Mouse (Mus musculus): Measurements from ENCODE around the gene Gm49450.
A peak's percentile ranks its signal among the peaks of the same experiment; 100 is the strongest.

Gm49450 gene

DNA sequence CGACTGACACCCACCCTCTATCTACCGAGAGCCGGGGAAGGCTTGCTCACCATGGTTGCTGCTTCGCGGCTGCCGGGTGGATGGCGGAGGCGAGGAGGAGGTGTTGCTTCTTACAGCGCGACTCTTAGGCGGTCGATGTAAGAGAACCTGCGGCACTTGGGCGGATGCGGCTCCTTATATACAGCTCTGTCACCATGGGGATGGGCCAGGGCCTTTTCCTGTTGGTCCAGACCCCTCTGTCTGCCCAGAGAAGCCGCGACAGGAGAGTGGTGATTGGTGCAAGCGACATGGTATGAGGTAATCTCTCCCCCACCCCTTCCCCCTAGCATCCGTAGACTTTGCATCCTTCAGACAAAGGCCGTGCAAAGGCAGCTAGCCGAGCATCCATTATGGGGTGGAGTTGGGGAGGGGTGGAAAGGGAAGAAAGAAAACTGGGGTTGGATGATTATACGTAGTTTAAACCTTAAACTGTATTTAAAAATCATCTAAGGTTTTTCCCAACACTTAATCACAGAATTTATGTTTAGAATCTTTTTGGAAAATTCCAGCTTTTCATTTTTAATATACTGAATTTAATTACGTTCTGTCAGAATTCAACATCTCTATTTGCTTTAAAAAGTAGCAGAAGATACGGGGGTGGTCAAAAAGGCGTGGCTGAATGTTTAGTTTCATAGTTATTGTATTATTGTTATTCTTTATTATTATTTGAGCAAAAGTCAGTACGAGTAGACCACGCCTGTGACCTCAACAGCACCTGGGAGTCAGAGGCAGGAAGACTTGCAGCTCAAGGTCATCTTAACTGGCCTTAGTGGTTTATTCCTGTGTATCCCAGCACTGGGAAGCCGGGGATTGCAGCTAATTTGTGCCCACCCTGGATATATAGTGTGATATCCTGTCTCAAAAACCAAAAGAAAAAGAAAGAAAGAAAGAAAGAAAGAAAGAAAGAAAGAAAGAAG lies at the start of gene Gm49450, which contains the start of gene Tuba1a:
Gm49450 (minus strand) TSS at position 151 of the 956 bp plus-strand sequence.
Tuba1a (minus strand) TSS at position 303 of the 956 bp plus-strand sequence.
- DNase-seq = peak; percentile 94 to 97

DNA sequence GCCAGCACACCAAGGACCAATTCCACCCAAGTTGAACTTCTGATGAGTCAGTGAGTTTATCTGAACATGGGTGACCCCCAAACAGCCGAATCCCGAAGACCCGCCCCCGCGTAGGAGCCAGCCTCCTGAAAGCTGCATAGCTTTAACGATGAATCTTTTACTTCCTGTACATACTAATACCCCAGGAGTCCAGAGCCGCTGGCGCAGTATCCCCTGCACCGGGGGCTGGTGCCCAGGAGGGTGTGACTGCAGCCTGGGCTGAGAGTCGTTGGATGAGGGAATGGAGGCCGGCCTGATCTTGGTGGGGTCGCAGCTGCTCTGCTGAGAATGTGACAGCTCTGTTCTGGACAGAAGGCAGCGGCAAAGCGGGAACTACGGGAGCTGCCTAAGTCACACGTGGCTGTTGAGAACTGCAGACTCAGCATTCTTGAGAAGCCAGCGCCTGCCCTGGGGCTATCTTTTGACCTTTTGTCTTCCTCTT lies 48.1 kb upstream of the Gm49450 start:
- DNase-seq = peak in 1 of 2 experiments; percentile 57

GRCm38 (mm10) chr15:99000535-99001283 lies 47.4 kb upstream of the Gm49450 start:
- peak in 1 of 2 experiments; percentile 68 for DNase-seq

DNA sequence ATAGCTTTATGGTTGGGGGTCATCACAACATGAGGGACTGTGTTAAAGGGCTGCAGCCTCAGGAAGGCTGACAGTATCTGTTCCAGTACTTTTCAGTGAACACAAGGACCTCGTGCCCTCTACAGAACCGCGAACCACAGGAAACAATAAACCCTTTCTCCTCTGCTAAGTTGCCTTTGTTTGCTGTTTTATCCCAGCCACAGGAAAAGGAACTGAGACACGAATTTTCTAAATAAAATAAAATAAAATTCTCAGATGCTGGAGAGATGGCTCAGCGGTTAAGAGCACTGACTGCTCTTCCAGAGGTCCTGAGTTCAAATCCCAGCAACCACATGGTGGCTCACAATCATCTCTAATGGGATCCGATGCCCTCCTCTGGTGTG lies 45.4 kb upstream of the Gm49450 start:
- DNase-seq = no peak

DNA sequence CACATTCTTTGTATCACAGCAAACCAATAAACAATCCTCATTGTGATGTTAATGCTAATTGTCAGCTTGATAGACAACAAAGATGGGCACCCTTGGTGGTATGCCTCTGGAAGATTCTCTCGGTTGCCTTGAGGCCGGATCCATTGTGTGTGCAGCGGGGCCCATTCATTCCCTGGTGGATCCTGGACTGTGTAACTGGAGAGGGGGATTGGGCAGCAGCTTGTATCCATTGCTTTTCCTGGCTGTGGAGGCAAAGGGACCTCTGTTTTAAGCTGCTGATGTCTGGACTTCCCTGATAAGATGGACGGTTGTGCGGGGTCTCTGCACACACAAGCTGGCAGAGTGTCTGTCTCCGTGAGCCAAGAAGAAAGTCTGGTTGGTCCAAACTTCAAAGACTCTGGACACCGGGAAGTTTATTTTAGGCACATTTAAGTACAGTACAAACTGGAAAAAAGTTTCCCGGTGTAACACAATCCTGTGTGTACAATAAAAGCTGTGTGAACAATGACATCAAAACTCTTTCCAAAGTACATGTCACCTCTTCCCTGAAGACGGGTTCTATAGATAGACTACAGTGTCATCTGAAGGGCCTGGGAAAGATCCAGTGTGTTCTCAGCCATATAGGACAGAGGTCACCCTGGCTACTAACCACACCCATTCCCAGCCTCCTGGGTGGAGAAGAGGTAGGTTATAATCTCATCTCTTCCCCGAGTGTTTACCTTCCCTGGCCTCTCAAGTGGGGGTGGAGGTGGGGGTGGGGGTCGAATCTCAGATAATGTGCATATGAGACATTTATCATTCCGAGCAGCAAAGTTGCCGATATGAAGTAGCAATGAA lies 44.8 kb upstream of the Gm49450 start:
- no peak for DNase-seq

DNA sequence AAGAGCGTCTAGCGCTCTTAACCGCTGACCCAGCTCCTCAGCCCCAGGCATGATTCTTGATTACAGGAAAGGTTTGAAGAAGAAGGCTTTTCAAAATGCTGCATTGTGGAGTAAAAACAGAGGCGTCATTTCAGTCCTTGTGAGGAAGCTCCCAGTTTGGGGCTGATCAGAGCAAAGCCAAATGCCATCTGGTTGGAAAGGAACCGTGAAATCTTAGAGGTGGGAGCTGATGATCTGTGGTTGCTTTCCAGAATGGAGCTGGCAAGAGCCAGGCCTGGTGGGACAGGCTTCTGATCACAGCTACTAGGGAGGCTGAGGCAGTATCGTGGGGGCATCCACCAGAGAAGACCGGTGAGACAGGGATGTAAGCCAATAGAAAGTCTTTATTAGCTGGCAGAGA lies 43.5 kb upstream of the Gm49450 start:
- DNase-seq = no peak

DNA sequence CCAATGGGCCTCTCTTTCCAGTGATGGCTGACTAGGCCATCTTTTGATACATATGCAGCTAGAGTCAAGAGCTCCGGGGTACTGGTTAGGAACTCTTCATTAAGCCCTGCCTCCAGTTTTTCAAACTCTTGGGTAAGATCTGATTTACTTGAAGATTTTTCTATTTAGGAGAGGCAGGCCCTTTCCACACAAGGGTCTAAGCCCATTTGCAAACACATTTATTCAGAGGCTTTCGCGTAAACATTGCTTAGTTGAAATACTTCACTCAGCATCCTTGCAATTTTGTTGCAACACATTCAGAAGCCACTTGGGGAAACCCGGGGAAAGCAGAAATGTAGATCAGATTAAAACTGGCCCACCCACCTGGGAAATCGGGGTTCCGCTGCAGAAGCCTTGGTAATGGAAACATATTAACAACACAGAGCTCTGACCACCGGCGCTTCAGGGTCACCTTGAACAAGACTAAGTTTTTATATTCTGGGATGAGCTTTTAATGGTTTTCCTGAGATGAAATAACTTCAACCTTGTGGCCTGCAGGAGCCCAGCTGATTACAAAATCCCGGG lies 41.7 kb upstream of the Gm49450 start:
- no peak for DNase-seq

DNA sequence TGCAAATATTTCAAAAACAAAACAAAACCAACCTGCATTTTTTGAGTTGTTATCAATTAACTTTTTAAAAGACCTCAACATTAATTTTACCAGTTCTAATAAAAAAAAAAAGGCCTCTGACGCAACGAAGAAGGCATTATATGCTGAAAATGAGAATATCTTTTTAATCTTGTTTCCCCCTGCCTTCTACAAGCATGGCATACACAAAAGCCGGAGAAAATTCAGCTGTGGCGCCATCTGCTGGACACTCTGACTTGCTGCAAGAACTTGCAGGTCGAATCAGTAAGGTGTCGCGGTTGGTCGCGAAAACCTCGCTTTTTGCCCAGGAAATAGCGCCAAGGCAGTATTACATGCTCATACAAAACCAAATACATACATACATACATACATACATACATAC lies 40.5 kb upstream of the Gm49450 start:
- peak; percentile 88 to 90 for DNase-seq

- peak; percentile 97 to 98 for DNase-seq
These were observed 39.9 kb upstream of the Gm49450 start for GRCm38 (mm10) chr15:98993093-98993793.

GRCm38 (mm10) chr15:98992086-98992912 lies 38.9 kb upstream of the Gm49450 start:
- peak; percentile 54 to 66 for DNase-seq

DNA sequence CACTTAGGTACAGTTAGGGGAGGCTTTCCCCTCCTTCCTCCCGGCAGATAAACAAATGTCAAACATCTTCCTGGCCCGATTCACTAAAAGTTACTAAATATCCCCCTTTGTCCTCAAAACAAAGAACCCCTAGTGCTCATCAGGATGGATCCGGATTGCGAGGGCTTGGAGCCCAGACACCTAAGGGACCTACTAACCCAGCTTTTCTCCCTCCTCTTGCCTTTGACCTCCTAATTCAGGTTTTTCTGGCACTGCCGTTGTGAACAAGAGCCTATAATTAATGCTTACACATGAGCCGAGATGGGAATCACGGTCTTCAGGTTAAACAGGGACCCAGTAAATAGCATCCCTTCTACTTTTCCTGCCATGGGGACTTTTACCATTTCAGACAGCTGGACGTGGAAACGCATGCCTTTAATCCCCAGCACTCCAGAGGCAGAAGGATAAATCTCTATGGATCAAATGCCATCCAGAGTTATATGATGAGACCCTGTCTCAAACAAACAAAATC lies 38.2 kb upstream of the Gm49450 start:
- no peak for DNase-seq

DNA sequence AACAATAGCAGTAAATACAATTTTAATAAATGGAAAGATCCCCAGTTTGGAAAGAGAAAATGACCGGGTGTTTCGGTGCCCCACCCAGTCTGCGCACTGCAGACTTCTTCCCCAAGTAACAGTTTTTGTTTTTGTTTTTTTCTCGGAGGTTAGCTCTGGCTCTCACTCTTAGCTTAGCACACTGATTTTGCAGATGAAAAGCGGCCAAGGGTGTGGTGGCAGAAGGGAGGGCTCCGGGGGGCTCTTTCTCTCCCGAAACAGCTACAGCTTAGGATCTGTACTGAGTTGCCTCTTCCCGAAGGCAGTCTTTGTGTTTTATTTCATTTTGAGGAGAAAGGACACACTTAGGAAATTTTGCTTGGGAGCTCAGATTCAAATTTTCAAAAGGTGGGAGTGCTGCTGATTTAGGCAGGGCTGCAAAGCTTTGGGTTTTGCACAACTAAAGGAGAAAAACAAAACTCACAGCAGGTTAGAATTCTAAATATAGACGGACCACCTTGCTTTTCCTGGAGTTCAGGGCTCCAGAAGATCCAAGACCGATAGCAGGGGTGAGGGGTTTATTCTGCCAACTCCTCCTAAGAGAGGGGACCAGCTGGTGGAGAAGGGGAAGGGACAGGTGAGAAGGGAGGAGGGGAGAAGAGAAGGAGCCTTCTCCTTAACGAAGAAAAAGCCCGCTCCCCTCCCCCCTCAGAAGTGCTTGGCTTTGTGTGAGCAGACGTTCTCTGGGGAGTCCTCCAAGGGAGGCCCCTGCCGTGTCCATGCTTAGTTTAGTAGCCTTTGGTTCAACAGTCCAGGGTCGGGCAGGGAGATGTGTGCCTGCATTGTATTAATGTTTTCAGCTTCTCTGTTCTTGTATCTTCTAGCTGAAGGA lies 37.6 kb upstream of the Gm49450 start:
- no peak for DNase-seq

GRCm38 (mm10) chr15:98989701-98990430 lies 36.5 kb upstream of the Gm49450 start:
- DNase-seq = no peak

- DNase-seq = no peak
These were observed 35.4 kb upstream of the Gm49450 start for GRCm38 (mm10) chr15:98988787-98989186.

DNA sequence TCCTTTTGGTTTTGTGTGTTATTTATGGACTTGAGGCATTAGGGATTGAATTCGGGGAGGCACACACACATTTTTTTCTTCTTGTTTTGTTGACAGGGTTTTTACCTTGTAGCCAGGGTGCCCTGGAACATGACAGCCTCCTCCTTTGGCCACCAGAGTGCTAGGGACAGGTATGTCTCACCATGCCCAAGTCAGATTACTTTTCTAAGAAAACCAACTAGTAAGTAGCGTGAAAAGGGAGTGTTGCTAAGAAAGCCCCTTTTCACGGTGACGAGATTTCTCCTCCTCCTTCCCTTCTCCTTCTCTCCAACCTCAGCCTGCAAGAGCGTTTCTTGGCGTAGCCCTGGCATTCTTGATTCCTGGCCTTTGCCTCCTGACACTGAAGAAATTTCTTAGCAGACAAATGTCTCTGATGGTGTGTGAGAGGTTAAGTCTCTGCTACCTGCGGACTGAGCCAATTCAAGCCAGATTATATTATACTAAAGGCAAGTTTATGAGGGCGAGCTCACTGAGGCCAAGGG lies 34.4 kb upstream of the Gm49450 start:
- DNase-seq = no peak

DNA sequence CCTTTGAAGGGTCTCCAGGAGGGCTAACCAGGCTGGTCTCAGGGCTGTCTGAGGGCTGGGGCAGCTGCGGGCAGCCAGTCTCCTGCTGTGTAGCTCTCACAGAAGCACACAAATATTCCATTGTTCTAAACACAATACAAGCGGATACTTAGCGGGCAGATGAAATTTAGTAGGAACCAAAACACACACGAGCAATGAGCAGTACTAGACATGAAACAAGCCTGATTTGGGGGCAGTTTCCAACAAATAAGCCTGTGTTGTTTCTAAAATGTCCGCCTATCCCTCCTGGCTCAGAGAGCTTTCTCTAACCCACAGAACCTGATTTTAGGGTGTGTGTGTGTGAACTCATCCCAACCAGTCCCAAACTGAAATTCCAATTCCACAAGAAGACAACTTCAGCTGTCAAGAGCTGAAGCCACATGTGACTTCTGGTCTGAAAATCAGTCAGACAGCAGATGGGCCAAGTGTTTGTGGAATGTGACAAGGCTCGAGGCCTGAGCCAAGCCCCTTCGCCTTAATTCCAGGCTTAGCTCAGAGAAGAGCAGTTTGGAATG lies 33.8 kb upstream of the Gm49450 start:
- DNase-seq = peak in 1 of 2 experiments; percentile 69

GRCm38 (mm10) chr15:98985982-98986715 lies 32.8 kb upstream of the Gm49450 start:
- DNase-seq = no peak

All from lung, postnatal 4 days (tissue).